Mouse (Mus musculus): ENCODE results near the gene Dmac2.

Gene Dmac2

GRCm38 (mm10) chr7:25615706-25616011 lies 3.6 kb upstream of the Dmac2 start, which contains the start of gene Erich4:
Erich4 (minus strand) TSS chr7:25615892.
- no peak for DNase-seq (ENCODE audit: low spot score)

- no peak for DNase-seq (ENCODE audit: low spot score)
Observed at GRCm38 (mm10) chr7:25617376-25618160, 1.6 kb upstream of the Dmac2 start.

GRCm38 (mm10) chr7:25619722-25619991 lies 443 bp downstream of the Dmac2 start:
- DNase-seq (ENCODE audit: low spot score), result no peak

GRCm38 (mm10) chr7:25620101-25620500 lies 887 bp downstream of the Dmac2 start:
- DNase-seq (ENCODE audit: low spot score), result no peak

GRCm38 (mm10) chr7:25620751-25621150 lies 1.5 kb downstream of the Dmac2 start:
- DNase-seq (ENCODE audit: low spot score), result no peak

GRCm38 (mm10) chr7:25623857-25624370 lies 4.7 kb downstream of the Dmac2 start:
- no peak for DNase-seq (ENCODE audit: low spot score)

GRCm38 (mm10) chr7:25624851-25625250 lies 5.6 kb downstream of the Dmac2 start:
- DNase-seq (ENCODE audit: low spot score), result no peak

GRCm38 (mm10) chr7:25625594-25626250 lies 6.5 kb downstream of the Dmac2 start:
- DNase-seq (ENCODE audit: low spot score), result peak; percentile 22

- no peak for DNase-seq (ENCODE audit: low spot score)
Observed at GRCm38 (mm10) chr7:25626509-25627430, 7.6 kb downstream of the Dmac2 start, which contains the start of gene B3gnt8. B3gnt8 (plus strand) TSS chr7:25626654.

- peak; percentile 50 for DNase-seq (ENCODE audit: low spot score)
Observed at GRCm38 (mm10) chr7:25627431-25628322, 8.5 kb downstream of the Dmac2 start.

GRCm38 (mm10) chr7:25628323-25628620 lies 9.1 kb downstream of the Dmac2 start:
- DNase-seq (ENCODE audit: low spot score), result no peak

GRCm38 (mm10) chr7:25632679-25633078 lies 13.5 kb downstream of the Dmac2 start:
- DNase-seq (ENCODE audit: low spot score), result no peak

- no peak for DNase-seq (ENCODE audit: low spot score)
Observed at GRCm38 (mm10) chr7:25636373-25636772, 17.2 kb downstream of the Dmac2 start.

GRCm38 (mm10) chr7:25637099-25637498 lies 17.9 kb downstream of the Dmac2 start:
- no peak for DNase-seq (ENCODE audit: low spot score)

- DNase-seq (ENCODE audit: low spot score), result no peak
Observed at GRCm38 (mm10) chr7:25639754-25640153, 20.5 kb downstream of the Dmac2 start.

- DNase-seq (ENCODE audit: low spot score), result no peak
Observed at GRCm38 (mm10) chr7:25644136-25644535, 24.9 kb downstream of the Dmac2 start.

GRCm38 (mm10) chr7:25644631-25645030 lies 25.4 kb downstream of the Dmac2 start:
- DNase-seq (ENCODE audit: low spot score), result no peak

GRCm38 (mm10) chr7:25645074-25645473 lies 25.9 kb downstream of the Dmac2 start:
- DNase-seq (ENCODE audit: low spot score), result no peak

- DNase-seq (ENCODE audit: low spot score), result no peak
Observed at GRCm38 (mm10) chr7:25647574-25648123, 28.4 kb downstream of the Dmac2 start.

GRCm38 (mm10) chr7:25649839-25650238 lies 30.6 kb downstream of the Dmac2 start:
- no peak for DNase-seq (ENCODE audit: low spot score)

- no peak for DNase-seq (ENCODE audit: low spot score)
Observed at GRCm38 (mm10) chr7:25651281-25651680, 32.1 kb downstream of the Dmac2 start.
